Mouse (Mus musculus) gastrocnemius, postnatal 10 days (tissue): ENCODE data around the gene Gm49387. TPM values are rescaled to one million over a fixed set of nuclear protein-coding genes. Genes with fewer than 3 reads are reported as not detected.
A peak's percentile ranks its signal among the peaks of the same experiment; 100 is the strongest.

Experiments
- DNase-seq: peaks from one replicate; pipeline ENCODE4 v3.0.0; 2021; ENCODE audit warnings: mixed read lengths
- total RNA-seq, 2 experiments: library from RNA; stranded (reverse); gene quantifications; 2 replicates each; pipeline ENCODE4 v1.2.3; 2021

Gm49387 gene
- total RNA-seq, 2 experiments from 2014 or later: 0.56 TPM; not detected in 1

- DNase-seq: no peak
Observed at GRCm38 (mm10) chr14:31574903-31575665, 65.6 kb downstream of the Gm49387 start.

GRCm38 (mm10) chr14:31572561-31573175 lies 68.0 kb downstream of the Gm49387 start:
- DNase-seq: no peak

- no peak for DNase-seq
Observed at GRCm38 (mm10) chr14:31571419-31571818, 69.3 kb downstream of the Gm49387 start.

GRCm38 (mm10) chr14:31570131-31570951 lies 70.3 kb downstream of the Gm49387 start:
- no peak for DNase-seq

- DNase-seq: no peak
Observed at GRCm38 (mm10) chr14:31569151-31569631, 71.5 kb downstream of the Gm49387 start.

GRCm38 (mm10) chr14:31565478-31566212 lies 75.0 kb downstream of the Gm49387 start:
- no peak for DNase-seq

- peak; percentile 29 for DNase-seq
Observed at GRCm38 (mm10) chr14:31564452-31565179, 76.1 kb downstream of the Gm49387 start.

- DNase-seq: peak; percentile 46
Observed at GRCm38 (mm10) chr14:31560886-31561285, 79.8 kb downstream of the Gm49387 start.

- DNase-seq: no peak
Observed at GRCm38 (mm10) chr14:31559216-31559615, 81.5 kb downstream of the Gm49387 start.

- DNase-seq: no peak
Observed at GRCm38 (mm10) chr14:31557784-31558183, 82.9 kb downstream of the Gm49387 start.

- DNase-seq: peak; percentile 63
Observed at GRCm38 (mm10) chr14:31557273-31557672, 83.4 kb downstream of the Gm49387 start.

GRCm38 (mm10) chr14:31556526-31557260 lies 84.0 kb downstream of the Gm49387 start:
- no peak for DNase-seq

- peak; percentile 39 for DNase-seq
Observed at GRCm38 (mm10) chr14:31555963-31556434, 84.7 kb downstream of the Gm49387 start.

- no peak for DNase-seq
Observed at GRCm38 (mm10) chr14:31555021-31555420, 85.7 kb downstream of the Gm49387 start.

GRCm38 (mm10) chr14:31543885-31544442 lies 96.7 kb downstream of the Gm49387 start:
- no peak for DNase-seq

- no peak for DNase-seq
Observed at GRCm38 (mm10) chr14:31537298-31537697, 103.4 kb downstream of the Gm49387 start.

- DNase-seq: no peak
Observed at GRCm38 (mm10) chr14:31532656-31533055, 108.0 kb downstream of the Gm49387 start.

GRCm38 (mm10) chr14:31531506-31532148 lies 109.1 kb downstream of the Gm49387 start:
- DNase-seq: no peak

- no peak for DNase-seq
Observed at GRCm38 (mm10) chr14:31530847-31531246, 109.8 kb downstream of the Gm49387 start.
